Mouse (Mus musculus): ENCODE measurements around the gene March4.

Gene March4

DNA sequence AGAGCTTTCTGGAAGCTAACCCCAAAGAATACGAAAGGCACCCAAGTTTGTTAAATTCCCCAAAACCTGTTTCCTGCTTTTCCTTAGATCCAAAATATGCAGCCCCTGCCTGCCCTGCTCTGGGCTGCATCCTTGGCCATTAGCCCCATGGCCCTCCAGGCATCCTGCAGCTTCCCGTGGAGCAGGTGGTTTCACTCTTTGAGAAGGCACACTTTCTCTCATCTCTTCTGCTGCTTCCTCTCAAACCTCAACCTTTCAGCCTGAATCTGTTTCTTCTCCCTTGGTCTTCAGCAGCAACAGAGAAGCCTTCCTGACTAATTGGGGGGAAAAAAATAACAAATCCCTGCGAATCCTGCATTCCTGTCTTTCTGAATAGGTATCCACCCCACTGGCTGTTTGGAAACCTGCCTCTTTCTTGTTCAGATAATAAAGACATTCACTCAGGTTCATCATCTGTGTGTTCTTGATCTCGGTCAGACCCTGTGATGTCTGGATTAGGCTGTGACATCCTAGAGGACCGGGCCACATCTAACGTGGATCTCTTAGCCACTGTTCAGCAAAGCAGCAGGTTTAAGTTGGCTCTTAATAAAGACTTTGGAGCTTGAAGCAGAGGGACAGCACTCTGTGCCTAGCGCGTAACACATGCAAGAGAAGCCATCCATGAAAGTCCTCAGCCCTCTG, 6.1 kb downstream of the March4 start:
- no peak for DNase-seq (ENCODE audit: low spot score)

DNA sequence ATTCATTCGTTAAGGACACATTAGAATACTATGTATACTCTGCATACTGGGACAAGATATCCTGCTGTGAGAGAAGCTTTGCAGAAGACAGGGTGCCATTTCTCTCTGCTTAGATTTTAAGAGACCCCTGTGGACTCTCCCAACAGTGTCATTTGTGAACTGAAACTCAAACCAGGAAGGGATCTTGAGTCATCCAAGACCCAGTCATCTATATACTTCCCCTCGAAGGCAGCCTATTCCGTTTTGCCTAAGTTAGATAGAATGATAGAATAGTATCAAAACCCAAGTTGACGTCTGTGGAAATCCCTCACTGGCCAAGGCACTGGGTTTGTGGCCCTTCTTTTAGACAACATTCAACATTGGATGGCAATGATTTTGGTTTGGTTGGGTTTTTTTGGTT, 7.5 kb downstream of the March4 start:
- no peak for DNase-seq (ENCODE audit: low spot score)

DNA sequence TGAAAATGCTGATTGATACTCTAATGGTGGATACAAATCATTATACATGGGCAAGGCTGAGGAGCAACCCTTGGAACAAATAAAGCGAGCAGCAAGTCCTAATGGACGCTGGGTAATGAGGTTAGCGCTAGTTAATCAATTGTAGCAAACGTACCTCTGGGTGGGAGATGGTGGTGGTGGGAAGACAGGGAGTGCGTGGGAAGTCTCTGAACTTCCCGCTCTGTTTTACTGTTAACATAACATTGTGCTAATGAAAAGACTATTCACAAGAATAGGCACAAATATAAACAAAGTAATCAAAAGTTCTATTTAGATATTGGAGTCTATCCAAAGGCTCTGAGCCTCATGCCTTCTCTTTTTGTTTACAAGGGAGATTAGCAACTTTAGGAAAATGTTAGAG, 13.1 kb downstream of the March4 start:
- DNase-seq (ENCODE audit: low spot score), result no peak

DNA sequence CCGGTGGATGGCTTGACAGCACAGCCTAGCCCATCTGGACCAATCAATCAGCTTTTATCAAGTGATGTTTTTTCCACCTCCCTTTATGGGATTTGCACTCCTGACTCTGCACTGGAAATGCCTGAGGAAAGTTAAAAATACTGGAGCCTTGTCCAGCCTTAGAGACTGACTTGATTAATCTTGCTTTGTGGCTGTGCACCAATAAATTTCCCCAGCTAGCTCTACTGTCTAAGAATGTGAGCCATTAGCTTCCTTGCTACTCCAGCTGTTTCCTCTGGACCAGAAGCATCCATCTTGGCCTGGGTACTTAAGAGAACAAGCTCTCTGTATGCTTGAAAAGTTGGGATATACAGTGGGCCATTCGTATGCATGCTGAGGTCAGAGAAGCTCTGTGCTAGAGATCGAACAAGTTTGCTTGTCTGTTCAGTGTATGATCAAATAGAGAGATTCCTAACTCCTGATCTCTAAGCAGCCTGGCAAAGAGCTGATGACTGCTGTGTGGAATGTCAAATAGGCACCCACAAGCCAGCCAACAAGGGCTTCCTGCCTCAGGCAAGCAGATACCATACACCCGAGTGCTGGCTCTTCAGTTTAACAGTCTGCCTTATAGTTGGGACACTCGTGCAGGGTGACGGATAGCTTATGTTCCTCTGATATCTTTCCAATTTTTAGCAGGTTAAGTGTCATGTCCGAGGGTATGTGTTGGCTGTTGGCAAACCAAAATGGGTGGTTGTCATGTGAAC, 25.8 kb downstream of the March4 start:
- DNase-seq (ENCODE audit: low spot score), result no peak

DNA sequence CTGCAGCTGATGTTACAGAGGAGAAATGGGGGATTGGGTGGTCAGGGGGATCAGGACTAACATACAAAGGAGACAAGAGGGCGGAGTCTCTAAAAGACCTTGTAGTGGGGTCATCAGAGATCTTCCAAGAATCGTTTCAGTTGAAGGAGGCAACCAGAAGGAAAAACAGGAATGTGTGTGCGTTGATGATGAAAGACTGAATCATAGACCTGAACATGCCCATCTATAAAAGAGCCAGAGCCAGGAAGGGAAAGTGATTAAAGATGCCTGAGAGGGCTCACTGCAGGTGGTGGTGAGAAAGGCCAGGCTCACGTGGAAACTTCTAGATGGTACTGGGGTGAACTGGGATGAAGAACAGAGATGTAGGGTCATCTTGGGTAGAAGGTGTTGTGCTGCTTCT, 27.2 kb downstream of the March4 start:
- no peak for DNase-seq (ENCODE audit: low spot score)

DNA sequence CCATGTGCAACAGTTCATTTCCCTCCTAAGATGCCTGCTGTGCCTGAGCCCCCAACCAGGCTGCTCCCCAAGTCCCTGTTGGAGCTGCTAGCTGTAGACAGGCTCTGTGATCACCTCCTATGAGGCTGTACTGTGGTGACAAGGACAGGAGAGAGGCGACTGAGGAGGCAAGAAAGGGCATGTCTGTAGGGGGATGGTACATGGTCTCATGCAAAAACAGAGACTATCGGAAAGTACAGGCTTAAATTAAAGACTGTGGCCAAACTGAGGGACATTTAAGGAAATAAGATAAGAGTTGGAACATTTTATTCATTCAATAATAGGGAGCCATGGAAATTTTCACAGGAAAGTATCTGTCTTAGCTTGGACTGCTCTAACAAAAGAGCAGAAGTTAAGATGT, 29.1 kb downstream of the March4 start:
- DNase-seq (ENCODE audit: low spot score), result no peak

DNA sequence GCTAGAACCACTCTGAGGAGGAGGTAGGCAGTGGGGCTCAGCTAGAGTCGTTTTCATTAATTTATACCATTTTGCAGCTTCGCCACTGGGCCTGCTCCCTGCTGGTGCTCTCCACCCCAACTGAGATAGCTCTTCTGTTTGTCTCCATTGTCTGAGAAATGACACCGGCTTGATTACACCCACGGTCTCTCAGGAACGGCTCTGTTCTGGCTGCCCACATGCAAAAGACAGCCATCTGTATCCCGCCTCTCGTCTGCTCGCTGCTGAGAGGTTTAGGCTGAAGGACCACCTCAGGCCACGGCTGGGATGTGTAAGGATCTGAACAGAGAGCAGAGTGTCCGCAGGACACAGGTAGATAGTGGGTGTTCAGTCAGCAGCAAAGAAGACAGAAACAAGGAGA, 30.5 kb downstream of the March4 start:
- DNase-seq (ENCODE audit: low spot score), result no peak

DNA sequence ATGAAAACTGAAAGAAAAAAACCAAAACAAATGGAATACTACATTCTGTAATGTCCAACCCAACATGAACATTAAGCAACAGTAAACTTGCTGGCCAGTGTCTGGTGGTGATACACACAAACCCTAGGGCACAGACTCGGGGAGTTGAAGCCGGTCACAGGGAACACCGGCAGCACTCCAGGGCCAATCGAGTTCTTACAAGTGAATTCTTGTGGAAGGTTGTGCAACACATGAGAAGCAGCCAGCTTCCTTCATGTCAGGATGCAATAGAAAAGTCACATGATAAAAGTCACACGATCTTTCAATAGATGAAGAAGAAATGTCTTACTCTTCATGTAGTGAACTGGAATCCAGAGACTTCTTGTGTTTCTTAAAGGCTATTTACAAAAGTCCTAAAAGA, 39.1 kb downstream of the March4 start:
- DNase-seq (ENCODE audit: low spot score), result no peak

DNA sequence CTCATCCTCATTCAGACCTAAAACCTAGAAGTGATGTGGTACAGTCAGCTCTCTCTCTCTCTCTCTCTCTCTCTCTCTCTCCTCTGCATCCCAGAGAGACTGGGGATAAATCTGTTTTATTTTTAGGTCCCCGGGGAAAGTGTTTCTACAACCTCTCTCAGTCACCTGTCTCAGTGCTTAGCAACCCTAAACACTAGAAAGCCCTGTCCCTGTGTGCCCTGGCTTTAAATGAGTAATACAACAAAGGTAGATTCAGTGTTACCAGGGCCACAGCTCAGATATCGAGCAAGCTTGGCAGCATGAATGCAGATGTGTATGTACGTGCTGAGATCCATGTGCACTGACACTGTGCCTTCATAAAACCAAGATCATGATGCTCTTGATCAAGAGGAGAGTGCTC, 43.3 kb downstream of the March4 start:
- no peak for DNase-seq (ENCODE audit: low spot score)

DNA sequence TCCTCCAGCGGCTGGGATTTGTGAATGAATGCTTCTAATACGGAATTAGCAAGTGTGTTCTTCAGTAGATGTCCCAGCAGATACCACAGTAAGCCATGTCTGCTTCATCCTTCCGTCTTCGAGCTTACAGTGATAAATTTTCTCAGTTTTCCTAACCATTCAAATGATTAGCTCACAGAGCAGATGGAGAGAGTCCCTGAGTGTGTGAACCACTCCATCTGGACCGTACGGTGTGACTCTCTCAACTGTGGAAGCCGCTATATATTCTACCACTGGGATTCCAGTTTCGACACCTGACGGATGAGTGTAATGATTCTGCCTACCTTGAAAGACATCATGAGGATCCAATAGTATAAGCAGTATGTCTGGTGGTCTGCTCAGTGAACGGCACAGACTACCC, 44.1 kb downstream of the March4 start:
- no peak for DNase-seq (ENCODE audit: low spot score)

DNA sequence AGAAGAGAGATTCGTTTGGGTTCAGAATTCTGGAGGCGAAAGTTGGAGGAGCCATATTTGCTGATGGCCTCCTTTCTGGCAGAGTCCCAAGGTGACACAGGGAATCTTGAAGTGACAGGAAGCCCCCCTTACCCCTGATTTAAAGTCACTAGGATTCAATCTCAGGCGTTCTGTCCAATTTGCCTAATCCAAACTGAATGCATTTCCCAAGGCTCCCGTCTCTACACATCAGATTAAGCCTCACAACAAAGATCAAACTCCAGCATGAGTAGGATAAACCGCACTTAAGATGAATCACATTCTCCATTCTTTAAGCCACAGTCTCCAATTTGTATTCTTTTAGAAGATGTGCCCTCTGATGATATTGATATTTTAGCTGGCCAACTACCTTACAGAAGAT, 45.4 kb downstream of the March4 start:
- no peak for DNase-seq (ENCODE audit: low spot score)

DNA sequence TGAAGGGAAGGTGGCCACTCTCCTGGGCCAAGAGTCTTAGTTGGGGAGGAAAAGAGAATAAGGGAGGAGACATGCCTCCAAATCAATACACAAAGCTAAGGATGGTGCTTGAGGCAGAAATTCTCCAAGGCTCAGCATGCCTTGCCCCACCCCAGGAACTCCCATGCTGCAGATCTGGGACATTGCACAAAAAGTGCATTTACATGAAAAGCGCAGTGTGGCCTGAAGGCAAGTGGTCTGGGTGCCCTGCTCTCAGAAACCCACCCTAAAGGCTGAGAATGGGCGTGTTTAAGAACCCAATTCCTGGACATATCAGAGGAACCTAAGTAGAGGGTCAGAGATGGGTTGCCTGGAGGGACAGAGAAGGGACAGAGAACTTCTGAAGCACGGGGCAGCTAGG, 45.9 kb downstream of the March4 start:
- DNase-seq (ENCODE audit: low spot score), result no peak

DNA sequence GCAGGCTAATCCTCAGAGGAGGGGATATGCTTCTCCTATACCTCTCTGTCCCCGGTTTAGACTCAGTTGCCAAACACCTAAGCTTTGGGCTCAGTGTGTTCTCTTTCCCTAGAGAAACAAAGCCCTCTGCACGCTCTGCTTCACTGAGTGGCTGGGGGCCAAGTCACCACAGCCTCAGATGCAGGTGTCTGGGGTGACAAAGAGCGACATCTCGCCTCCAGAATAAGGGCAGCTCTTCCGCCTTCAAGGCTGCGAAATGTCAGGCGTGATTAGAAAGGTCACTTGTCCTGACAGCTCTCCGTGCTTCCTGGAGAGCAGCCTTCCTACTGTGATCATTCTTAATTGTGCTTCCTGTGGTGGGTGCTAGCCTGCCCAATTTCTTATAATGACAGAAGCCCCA, 46.5 kb downstream of the March4 start:
- no peak for DNase-seq (ENCODE audit: low spot score)

DNA sequence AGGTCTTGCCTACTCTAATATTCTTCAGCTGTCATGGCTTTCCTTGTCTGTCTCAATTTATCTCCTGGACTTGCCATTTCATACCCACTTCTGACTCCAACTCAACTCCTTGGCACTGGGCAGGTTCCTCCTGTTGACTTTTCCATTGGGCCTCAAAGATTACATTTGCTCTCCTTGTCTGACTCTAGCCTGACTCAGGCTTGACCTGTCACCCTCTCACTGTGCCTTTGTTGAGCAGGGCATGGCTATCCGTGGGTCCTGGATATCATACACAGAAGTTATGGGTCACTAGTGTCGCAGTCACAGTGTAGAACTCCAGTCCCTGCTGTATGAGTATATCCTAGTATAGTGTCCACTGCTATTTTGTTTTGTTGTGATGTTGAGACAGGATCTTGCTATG, 60.1 kb downstream of the March4 start:
- DNase-seq (ENCODE audit: low spot score), result no peak

DNA sequence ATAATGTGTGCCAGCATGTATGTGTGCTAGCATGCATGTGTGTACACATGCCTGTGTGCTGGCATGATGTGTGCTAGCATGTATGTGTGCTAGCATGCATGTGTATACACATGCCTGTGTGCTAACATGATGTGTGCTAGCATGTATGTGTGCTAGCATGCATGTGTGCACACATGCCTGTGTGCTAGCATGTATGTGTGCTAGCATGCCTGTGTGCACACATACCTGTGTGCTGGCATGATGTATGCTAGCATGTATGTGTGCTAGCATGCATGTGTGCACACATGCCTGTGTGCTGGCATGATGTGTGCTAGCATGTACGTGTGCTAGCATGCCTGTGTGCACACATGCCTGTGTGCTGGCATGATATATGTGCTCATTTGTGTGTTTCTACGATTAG, 67.7 kb downstream of the March4 start:
- no peak for DNase-seq (ENCODE audit: low spot score)

DNA sequence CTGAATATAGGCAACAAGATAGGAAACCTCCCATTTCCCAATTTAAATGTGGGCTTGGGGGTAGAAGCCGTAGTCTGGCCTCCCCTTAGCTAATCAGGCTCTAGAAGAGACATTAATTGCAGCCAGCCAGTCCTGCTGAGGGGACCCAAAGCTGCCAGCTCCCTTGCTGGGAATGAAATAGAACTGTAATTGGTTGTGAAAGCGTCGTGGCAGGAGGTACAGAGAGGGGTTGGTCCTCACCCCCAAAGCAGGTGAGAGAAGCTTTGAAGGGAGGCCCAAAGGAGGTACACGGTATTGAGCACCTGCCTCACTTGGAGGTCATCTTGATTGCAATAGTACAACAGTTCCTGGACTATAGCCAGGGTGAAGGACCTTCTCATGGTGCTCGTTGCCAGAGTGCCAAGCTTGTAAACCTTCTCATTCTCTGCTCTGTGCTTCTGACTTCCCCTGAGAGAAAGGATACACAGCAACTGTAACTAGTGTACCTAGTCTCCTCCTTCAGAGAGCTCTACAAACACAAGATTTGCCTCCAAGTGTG, 68.2 kb downstream of the March4 start:
- DNase-seq (ENCODE audit: low spot score), result no peak

DNA sequence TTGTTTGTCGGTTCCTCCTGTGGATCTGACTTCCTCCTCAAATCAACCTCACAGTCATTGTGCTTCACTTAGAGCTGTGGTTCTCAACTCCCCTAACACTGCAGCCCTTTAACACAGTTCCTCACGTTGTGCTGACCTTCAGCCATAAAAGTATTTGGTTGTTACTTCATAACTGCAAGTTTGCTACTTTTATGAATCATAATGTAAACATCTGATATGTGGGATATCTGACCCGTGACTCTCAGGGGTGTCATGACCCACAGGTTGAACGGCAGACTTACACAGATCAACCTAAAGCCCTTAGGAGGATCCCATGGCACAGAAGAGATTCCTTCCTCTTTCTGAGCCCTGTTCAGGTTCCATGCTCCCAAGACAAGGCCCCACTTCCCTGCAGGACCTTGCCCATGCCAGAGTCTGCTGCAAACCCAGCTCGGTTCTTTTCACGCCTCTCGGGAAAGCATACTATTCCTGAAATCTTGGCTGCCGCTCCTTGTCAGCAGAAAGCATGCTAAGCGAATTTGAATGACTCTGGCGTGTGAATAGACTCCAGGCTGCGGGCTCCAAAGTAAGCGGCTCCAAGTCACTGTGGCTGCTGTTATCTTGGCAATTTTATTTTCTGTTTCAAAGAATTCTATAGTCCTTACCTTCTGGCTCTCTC, 71.7 kb downstream of the March4 start:
- DNase-seq (ENCODE audit: low spot score), result peak; percentile 9

DNA sequence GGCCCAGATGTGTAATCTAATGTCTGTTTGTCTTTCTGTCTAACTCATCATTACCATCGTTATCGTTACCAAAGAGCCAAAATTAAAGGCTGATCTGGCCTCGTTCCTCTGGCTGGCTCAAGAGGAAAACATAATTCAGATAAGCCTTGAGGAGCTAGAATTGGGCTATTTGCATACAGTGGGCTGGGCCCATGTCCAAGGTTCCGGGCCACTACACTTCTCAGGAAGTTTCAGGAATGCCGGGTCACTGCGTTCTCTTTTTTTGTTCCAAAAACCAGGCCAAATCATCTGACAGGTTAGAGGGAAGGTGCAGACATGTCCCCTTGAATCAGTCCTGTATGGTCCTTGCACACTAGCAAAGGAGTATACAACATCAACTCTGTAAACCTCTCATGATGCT, 74.2 kb downstream of the March4 start:
- peak; percentile 44 for DNase-seq (ENCODE audit: low spot score)

DNA sequence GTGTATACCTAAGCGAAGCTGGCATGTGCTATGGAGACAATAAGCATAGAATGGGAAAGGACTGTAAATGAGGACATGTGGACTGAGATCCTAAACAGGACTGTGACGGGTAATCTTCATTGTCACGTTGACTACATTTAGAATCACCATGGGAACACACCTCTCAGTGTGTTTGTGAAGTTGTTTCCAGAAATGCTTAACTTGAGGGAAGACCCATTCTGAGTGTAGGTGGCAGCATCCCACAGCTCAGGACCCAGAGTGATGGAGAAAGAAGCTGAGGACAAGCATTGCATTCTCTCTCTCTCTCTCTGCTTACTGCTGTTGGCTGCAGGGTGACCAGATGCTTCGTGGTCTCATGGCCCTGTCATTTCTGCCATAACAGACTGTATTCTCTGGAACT, 79.1 kb downstream of the March4 start:
- DNase-seq (ENCODE audit: low spot score), result no peak

DNA sequence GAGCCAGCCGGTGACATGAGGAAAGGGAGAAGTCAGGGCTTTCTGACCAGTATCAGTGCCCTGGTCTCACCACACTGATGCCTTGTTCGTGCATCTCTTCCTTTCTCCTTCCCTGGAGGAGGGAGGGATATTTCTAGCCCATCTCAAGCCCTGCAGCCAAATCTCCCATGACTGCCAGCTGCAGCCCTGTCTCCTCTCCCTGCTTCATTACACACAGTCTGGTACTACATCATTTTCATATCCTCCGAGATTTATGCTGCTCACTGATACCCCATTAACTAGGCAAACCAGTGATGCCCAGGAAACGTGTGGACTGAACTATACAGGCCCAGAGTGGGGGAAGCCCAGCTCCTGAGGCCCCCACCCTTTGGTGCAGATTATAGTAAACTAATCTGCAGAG, 80.8 kb downstream of the March4 start:
- no peak for DNase-seq (ENCODE audit: low spot score)

DNA sequence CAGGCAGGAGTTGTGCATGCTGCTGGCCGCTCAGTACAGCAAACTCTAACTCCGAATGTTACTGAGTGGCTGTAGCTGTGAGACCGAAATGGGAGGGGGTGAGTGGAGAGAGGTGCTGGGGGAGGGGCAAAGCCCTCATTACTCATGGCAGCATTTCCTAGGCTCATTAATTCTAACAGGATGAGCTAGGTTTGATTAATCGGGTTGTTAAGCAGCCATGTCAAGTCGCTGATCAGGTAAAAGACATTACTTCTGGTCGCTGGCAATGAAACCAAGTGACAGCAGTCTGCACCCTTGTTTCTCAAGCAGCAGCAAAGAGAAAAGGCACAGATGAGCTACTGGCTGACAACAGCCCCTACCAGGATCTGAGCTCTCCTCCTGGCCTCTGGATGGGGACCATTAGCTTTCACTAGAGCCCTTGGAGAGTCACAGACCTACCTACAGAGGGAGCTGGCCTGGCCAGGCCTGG, 82.0 kb downstream of the March4 start:
- no peak for DNase-seq (ENCODE audit: low spot score)

DNA sequence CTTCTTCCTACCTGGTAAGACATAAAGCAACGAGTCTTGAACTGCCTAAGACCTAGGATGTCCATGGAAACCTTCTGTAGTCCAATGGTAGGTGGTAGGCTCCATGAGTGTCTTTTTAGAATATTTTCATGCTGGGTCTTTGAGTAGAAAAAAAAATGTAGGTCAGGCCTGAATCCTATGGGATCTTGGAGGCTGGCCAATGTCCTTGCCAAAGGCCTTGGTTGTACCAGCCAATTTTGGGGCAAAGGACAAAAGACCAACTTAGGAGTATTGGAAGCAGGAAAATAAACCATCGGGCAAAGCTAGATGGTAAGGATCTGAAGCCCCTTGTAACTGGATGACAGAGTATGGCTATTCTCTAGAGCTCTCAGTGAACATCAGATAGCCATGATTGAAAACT, 83.9 kb downstream of the March4 start:
- DNase-seq (ENCODE audit: low spot score), result no peak

DNA sequence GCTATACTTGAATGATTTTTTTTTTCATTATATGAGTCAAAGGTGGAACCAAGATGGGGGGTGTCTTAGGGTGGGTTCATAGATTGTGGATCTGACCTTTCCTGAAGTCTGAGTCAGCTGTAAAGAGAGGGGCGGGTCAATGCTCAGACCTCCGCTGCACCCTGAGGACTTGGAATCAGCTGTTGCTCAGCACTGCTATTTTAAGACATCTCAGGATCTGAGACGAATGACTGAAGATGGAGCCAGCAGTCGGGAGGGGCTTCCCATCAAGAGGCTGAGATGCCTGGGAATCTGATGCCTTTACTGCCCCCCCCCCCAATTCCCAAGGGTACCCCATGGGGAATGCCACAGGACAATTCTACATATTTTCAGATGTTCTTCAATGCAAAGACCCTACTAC, 85.9 kb downstream of the March4 start:
- DNase-seq (ENCODE audit: low spot score), result no peak

All from ovary, postnatal 36 days (tissue).